Mouse (Mus musculus): ENCODE results near the gene Zxdc. TPM values are rescaled to one million over a fixed set of nuclear protein-coding genes. Genes with fewer than 3 reads are reported as not detected.

The Zxdc gene
- polyA plus RNA-seq, 1 experiment from 2014 or later, result 5.4 TPM

- H3K4me2 ChIP-seq (ENCODE audit: low read depth, low read length), result no peak overlapping the region
- H3K4me3 ChIP-seq (ENCODE audit: low read length), result no peak overlapping the region
- no peak overlapping the region for H3K9ac ChIP-seq (ENCODE audit: low read length)
- H3K27ac ChIP-seq (ENCODE audit: low read length), result no peak overlapping the region
- H3K4me1 ChIP-seq (replicated peaks; ENCODE audit: control insufficient read depth, insufficient read depth, low read length), result no peaks in the 10 kb centered on the region
- H3K36me3 ChIP-seq (ENCODE audit: control insufficient read depth, insufficient read depth, low read length), result no peaks in the 10 kb centered on the region
- ATAC-seq (ENCODE audit: low read depth), result no peak
- no peaks in the 10 kb centered on the region for H3K9me3 ChIP-seq (ENCODE audit: control insufficient read depth, low read length)
- no peaks in the 10 kb centered on the region for H3K27me3 ChIP-seq (ENCODE audit: control insufficient read depth, insufficient read depth, low read depth, low read length)
Observed at GRCm38 (mm10) chr6:90408632-90409031, 39.3 kb downstream of the Zxdc start.

GRCm38 (mm10) chr6:90410972-90411371 lies 41.7 kb downstream of the Zxdc start:
- 92% methylated on average over 1 of the region's 1 CpGs for WGBS
- H3K9me3 ChIP-seq (ENCODE audit: control insufficient read depth, low read length), result no peaks in the 10 kb centered on the region
- no peak overlapping the region for H3K4me3 ChIP-seq (ENCODE audit: low read length)
- no peak overlapping the region for H3K27ac ChIP-seq (ENCODE audit: low read length)
- ATAC-seq (ENCODE audit: low read depth), result no peak
- H3K9ac ChIP-seq (ENCODE audit: low read length), result no peak overlapping the region
- no peak overlapping the region for H3K4me2 ChIP-seq (ENCODE audit: low read depth, low read length)
- H3K27me3 ChIP-seq (ENCODE audit: control insufficient read depth, insufficient read depth, low read depth, low read length), result no peaks in the 10 kb centered on the region
- no peaks in the 10 kb centered on the region for H3K4me1 ChIP-seq (replicated peaks; ENCODE audit: control insufficient read depth, insufficient read depth, low read length)
- no peaks in the 10 kb centered on the region for H3K36me3 ChIP-seq (ENCODE audit: control insufficient read depth, insufficient read depth, low read length)

GRCm38 (mm10) chr6:90411926-90412325 lies 42.6 kb downstream of the Zxdc start:
- Histone ChIP-seq H3K36me3 (ENCODE audit: control insufficient read depth, insufficient read depth, low read length) (no peaks in the 10 kb centered on the region), H3K4me3 (ENCODE audit: low read length) (no peak overlapping the region), H3K27ac (ENCODE audit: low read length) (no peak overlapping the region), H3K9ac (ENCODE audit: low read length) (no peak overlapping the region), H3K9me3 (ENCODE audit: control insufficient read depth, low read length) (no peaks in the 10 kb centered on the region), H3K4me1 (replicated peaks; ENCODE audit: control insufficient read depth, insufficient read depth, low read length) (no peaks in the 10 kb centered on the region), H3K4me2 (ENCODE audit: low read depth, low read length) (no peak overlapping the region), H3K27me3 (ENCODE audit: control insufficient read depth, insufficient read depth, low read depth, low read length) (no peaks in the 10 kb centered on the region)
- 69% methylated on average over 7 of the region's 7 CpGs for WGBS
- ATAC-seq (ENCODE audit: low read depth), result no peak

- Histone ChIP-seq H3K9ac (ENCODE audit: low read length) (peak overlapping the region; percentile 17; the same call in 1 of the 2 replicates), H3K27ac (ENCODE audit: low read length) (no peak overlapping the region), H3K27me3 (ENCODE audit: control insufficient read depth, insufficient read depth, low read depth, low read length) (peaks cover under 1% of the 10 kb centered on the region; the same call in 1 of the 2 replicates), H3K36me3 (ENCODE audit: control insufficient read depth, insufficient read depth, low read length) (no peaks in the 10 kb centered on the region), H3K9me3 (ENCODE audit: control insufficient read depth, low read length) (no peaks in the 10 kb centered on the region), H3K4me3 (ENCODE audit: low read length) (peak overlapping the region; percentile 25), H3K4me1 (replicated peaks; ENCODE audit: control insufficient read depth, insufficient read depth, low read length) (no peaks in the 10 kb centered on the region), H3K4me2 (ENCODE audit: low read depth, low read length) (peak overlapping the region; percentile 51)
- ATAC-seq (ENCODE audit: low read depth), result peak; percentile 84
- 3% methylated on average over 14 of the region's 14 CpGs for WGBS
Observed at GRCm38 (mm10) chr6:90422565-90422964, 53.3 kb downstream of the Zxdc start.

- H3K9ac ChIP-seq (ENCODE audit: low read length), result no peak overlapping the region
- WGBS, result 79% methylated on average over 3 of the region's 3 CpGs
- ATAC-seq (ENCODE audit: low read depth), result no peak
Observed at GRCm38 (mm10) chr6:90425361-90425760, 56.1 kb downstream of the Zxdc start.

GRCm38 (mm10) chr6:90426003-90426402 lies 56.7 kb downstream of the Zxdc start:
- peaks cover 3% of the 10 kb centered on the region; the same call in 1 of the 2 replicates for H3K4me1 ChIP-seq (replicated peaks; ENCODE audit: control insufficient read depth, insufficient read depth, low read length)
- no peak overlapping the region for H3K4me3 ChIP-seq (ENCODE audit: low read length)
- no peak for ATAC-seq (ENCODE audit: low read depth)
- no peaks in the 10 kb centered on the region for H3K36me3 ChIP-seq (ENCODE audit: control insufficient read depth, insufficient read depth, low read length)
- H3K9me3 ChIP-seq (ENCODE audit: control insufficient read depth, low read length), result no peaks in the 10 kb centered on the region
- 63% methylated on average over 4 of the region's 4 CpGs for WGBS
- peaks cover 5% of the 10 kb centered on the region; the same call in 1 of the 2 replicates for H3K27me3 ChIP-seq (ENCODE audit: control insufficient read depth, insufficient read depth, low read depth, low read length)
- no peak overlapping the region for H3K27ac ChIP-seq (ENCODE audit: low read length)
- H3K4me2 ChIP-seq (ENCODE audit: low read depth, low read length), result no peak overlapping the region
- H3K9ac ChIP-seq (ENCODE audit: low read length), result no peak overlapping the region

More at GRCm38 (mm10) chr6:90425361-90425760, 56.1 kb downstream of the Zxdc start:
- no peak overlapping the region for H3K4me2 ChIP-seq (ENCODE audit: low read depth, low read length)
- no peak overlapping the region for H3K27ac ChIP-seq (ENCODE audit: low read length)
- H3K36me3 ChIP-seq (ENCODE audit: control insufficient read depth, insufficient read depth, low read length), result no peaks in the 10 kb centered on the region
- peaks cover 3% of the 10 kb centered on the region; the same call in 1 of the 2 replicates for H3K4me1 ChIP-seq (replicated peaks; ENCODE audit: control insufficient read depth, insufficient read depth, low read length)
- H3K27me3 ChIP-seq (ENCODE audit: control insufficient read depth, insufficient read depth, low read depth, low read length), result peaks cover 5% of the 10 kb centered on the region; the same call in 1 of the 2 replicates
- no peak overlapping the region for H3K4me3 ChIP-seq (ENCODE audit: low read length)
- no peaks in the 10 kb centered on the region for H3K9me3 ChIP-seq (ENCODE audit: control insufficient read depth, low read length)

- 0% methylated on average over 31 of the region's 31 CpGs for WGBS
- ATAC-seq (ENCODE audit: low read depth), result peak; percentile 91
- Histone ChIP-seq H3K4me1 (replicated peaks; ENCODE audit: control insufficient read depth, insufficient read depth, low read length) (peaks cover 3% of the 10 kb centered on the region; the same call in 1 of the 2 replicates), H3K27ac (ENCODE audit: low read length) (no peak within 1 kb of the TSS), H3K4me2 (ENCODE audit: low read depth, low read length) (peak within 1 kb of the TSS; percentile 70), H3K9ac (ENCODE audit: low read length) (peak within 1 kb of the TSS; percentile 62), H3K4me3 (ENCODE audit: low read length) (peak within 1 kb of the TSS; percentile 48), H3K27me3 (ENCODE audit: control insufficient read depth, insufficient read depth, low read depth, low read length) (peaks cover 5% of the 10 kb centered on the region; the same call in 1 of the 2 replicates), H3K9me3 (ENCODE audit: control insufficient read depth, low read length) (no peaks in the 10 kb centered on the region), H3K36me3 (ENCODE audit: control insufficient read depth, insufficient read depth, low read length) (no peaks in the 10 kb centered on the region)
Observed at GRCm38 (mm10) chr6:90428380-90428974, 59.2 kb downstream of the Zxdc start, which contains the start of gene Cfap100. Cfap100 (minus strand) TSS chr6:90428797.

GRCm38 (mm10) chr6:90429911-90430310 lies 60.6 kb downstream of the Zxdc start:
- Histone ChIP-seq H3K36me3 (ENCODE audit: control insufficient read depth, insufficient read depth, low read length) (no peaks in the 10 kb centered on the region), H3K27ac (ENCODE audit: low read length) (no peak overlapping the region), H3K4me1 (replicated peaks; ENCODE audit: control insufficient read depth, insufficient read depth, low read length) (peaks cover 3% of the 10 kb centered on the region; the same call in 1 of the 2 replicates), H3K4me3 (ENCODE audit: low read length) (no peak overlapping the region), H3K9ac (ENCODE audit: low read length) (no peak overlapping the region), H3K27me3 (ENCODE audit: control insufficient read depth, insufficient read depth, low read depth, low read length) (peaks cover 5% of the 10 kb centered on the region; the same call in 1 of the 2 replicates), H3K9me3 (ENCODE audit: control insufficient read depth, low read length) (no peaks in the 10 kb centered on the region), H3K4me2 (ENCODE audit: low read depth, low read length) (no peak overlapping the region)
- ATAC-seq (ENCODE audit: low read depth), result no peak
- 64% methylated on average over 14 of the region's 14 CpGs for WGBS

GRCm38 (mm10) chr6:90431487-90431886 lies 62.2 kb downstream of the Zxdc start:
- 75% methylated on average over 2 of the region's 2 CpGs for WGBS
- Histone ChIP-seq H3K27ac (ENCODE audit: low read length) (no peak overlapping the region), H3K4me3 (ENCODE audit: low read length) (no peak overlapping the region), H3K9me3 (ENCODE audit: control insufficient read depth, low read length) (no peaks in the 10 kb centered on the region), H3K4me1 (replicated peaks; ENCODE audit: control insufficient read depth, insufficient read depth, low read length) (peaks cover 3% of the 10 kb centered on the region; the same call in 1 of the 2 replicates), H3K4me2 (ENCODE audit: low read depth, low read length) (no peak overlapping the region), H3K36me3 (ENCODE audit: control insufficient read depth, insufficient read depth, low read length) (no peaks in the 10 kb centered on the region), H3K27me3 (ENCODE audit: control insufficient read depth, insufficient read depth, low read depth, low read length) (peaks cover 5% of the 10 kb centered on the region; the same call in 1 of the 2 replicates), H3K9ac (ENCODE audit: low read length) (no peak overlapping the region)
- no peak for ATAC-seq (ENCODE audit: low read depth)

All from lung, embryonic 16.5 days (tissue).